Mouse (Mus musculus): ENCODE measurements at regions not wholly inside any gene's neighbourhood (a gene's known extent, or its start where the extent isn't known, plus 50 kb on each side); places are given as distances from the start of the nearest gene placed in this dataset.
A peak's percentile ranks its signal among the peaks of the same experiment; 100 is the strongest.
"Not testable (repeated sequence)": the region's sequence is repeated elsewhere in the genome, so short reads cannot be mapped to it uniquely, and the experiment has no call there.

- WGBS, result 82% methylated on average over 6 of the region's 6 CpGs
- no peak overlapping the region for H3K9ac ChIP-seq
- no peak for ATAC-seq (replicated peaks; ENCODE audit: low FRiP score)
These were observed 101.7 kb upstream of the Ipo5 start for GRCm38 (mm10) chr14:120809321-120809720.

GRCm38 (mm10) chr14:120813938-120814337 lies 97.1 kb upstream of the Ipo5 start:
- 84% methylated on average over 9 of the region's 9 CpGs for WGBS

More at GRCm38 (mm10) chr14:120809321-120809720, 101.7 kb upstream of the Ipo5 start:
- no peak overlapping the region for H3K4me3 ChIP-seq (replicated peaks)
- H3K4me2 ChIP-seq, result no peak overlapping the region
- H3K4me1 ChIP-seq, result peaks cover 8% of the 10 kb centered on the region
- H3K27ac ChIP-seq, result no peak overlapping the region
- no peaks in the 10 kb centered on the region for H3K9me3 ChIP-seq (replicated peaks)
- no peaks in the 10 kb centered on the region for H3K27me3 ChIP-seq
- H3K36me3 ChIP-seq, result no peaks in the 10 kb centered on the region

GRCm38 (mm10) chr14:120815126-120815525 lies 95.9 kb upstream of the Ipo5 start:
- ATAC-seq (replicated peaks; ENCODE audit: low FRiP score); H3K9me3 ChIP-seq (replicated peaks); H3K27me3 ChIP-seq; H3K9ac ChIP-seq; H3K4me1 ChIP-seq; H3K36me3 ChIP-seq; H3K4me2 ChIP-seq; H3K27ac ChIP-seq; H3K4me3 ChIP-seq (replicated peaks): not testable (repeated sequence)
- 80% methylated on average over 3 of the region's 3 CpGs for WGBS

More at GRCm38 (mm10) chr14:120813938-120814337, 97.1 kb upstream of the Ipo5 start:
- Histone ChIP-seq H3K36me3 (no peaks in the 10 kb centered on the region), H3K27me3 (no peaks in the 10 kb centered on the region), H3K9me3 (replicated peaks) (no peaks in the 10 kb centered on the region), H3K9ac (no peak overlapping the region), H3K4me1 (no peaks in the 10 kb centered on the region), H3K27ac (no peak overlapping the region), H3K4me3 (replicated peaks) (no peak overlapping the region), H3K4me2 (no peak overlapping the region)
- ATAC-seq (replicated peaks; ENCODE audit: low FRiP score), result no peak

GRCm38 (mm10) chr14:120816529-120816928 lies 94.5 kb upstream of the Ipo5 start:
- no peaks in the 10 kb centered on the region for H3K36me3 ChIP-seq
- 89% methylated on average over 2 of the region's 2 CpGs for WGBS
- no peak overlapping the region for H3K27ac ChIP-seq

GRCm38 (mm10) chr14:120826187-120826586 lies 84.8 kb upstream of the Ipo5 start:
- no peaks in the 10 kb centered on the region for H3K36me3 ChIP-seq
- no peaks in the 10 kb centered on the region for H3K9me3 ChIP-seq (replicated peaks)
- 82% methylated on average over 4 of the region's 4 CpGs for WGBS
- H3K4me2 ChIP-seq, result no peak overlapping the region
- H3K4me3 ChIP-seq (replicated peaks), result no peak overlapping the region
- ATAC-seq (replicated peaks; ENCODE audit: low FRiP score), result no peak
- H3K27ac ChIP-seq, result no peak overlapping the region
- H3K4me1 ChIP-seq, result 0 out of 2 replicates have a peak, but pooled peaks cover 3% of the 10 kb centered on the region
- no peaks in the 10 kb centered on the region for H3K27me3 ChIP-seq
- H3K9ac ChIP-seq, result no peak overlapping the region

More at GRCm38 (mm10) chr14:120816529-120816928, 94.5 kb upstream of the Ipo5 start:
- no peaks in the 10 kb centered on the region for H3K27me3 ChIP-seq
- H3K4me1 ChIP-seq, result no peaks in the 10 kb centered on the region
- no peak overlapping the region for H3K4me2 ChIP-seq
- H3K4me3 ChIP-seq (replicated peaks), result no peak overlapping the region
- no peak overlapping the region for H3K9ac ChIP-seq
- no peaks in the 10 kb centered on the region for H3K9me3 ChIP-seq (replicated peaks)
- no peak for ATAC-seq (replicated peaks; ENCODE audit: low FRiP score)

GRCm38 (mm10) chr14:120830389-120830835 lies 80.6 kb upstream of the Ipo5 start:
- not testable (repeated sequence) for H3K27ac ChIP-seq
- WGBS, result 37% methylated on average over 20 of the region's 20 CpGs
- ATAC-seq (replicated peaks; ENCODE audit: low FRiP score), result 0 out of 2 replicates have a peak, but pooled peaks have one; percentile 14

GRCm38 (mm10) chr14:120831397-120831796 lies 79.6 kb upstream of the Ipo5 start:
- no peaks in the 10 kb centered on the region for H3K36me3 ChIP-seq
- H3K27ac ChIP-seq, result peak overlapping the region; percentile 96; the same call in 1 of the 2 replicates
- H3K9ac ChIP-seq, result no peak overlapping the region
- 56% methylated on average over 5 of the region's 5 CpGs for WGBS
- H3K4me2 ChIP-seq, result peak overlapping the region; percentile 59; the same call in 1 of the 2 replicates
- H3K9me3 ChIP-seq (replicated peaks), result no peaks in the 10 kb centered on the region
- no peak overlapping the region for H3K4me3 ChIP-seq (replicated peaks)
- no peaks in the 10 kb centered on the region for H3K27me3 ChIP-seq
- peaks cover 22% of the 10 kb centered on the region for H3K4me1 ChIP-seq
- no peak for ATAC-seq (replicated peaks; ENCODE audit: low FRiP score)

More at GRCm38 (mm10) chr14:120830389-120830835, 80.6 kb upstream of the Ipo5 start:
- not testable (repeated sequence) for H3K27me3 ChIP-seq; H3K4me2 ChIP-seq; H3K9me3 ChIP-seq (replicated peaks); H3K4me3 ChIP-seq (replicated peaks); H3K36me3 ChIP-seq; H3K9ac ChIP-seq
- H3K4me1 ChIP-seq, result peaks cover 22% of the 10 kb centered on the region

GRCm38 (mm10) chr14:120831847-120832613 lies 79.0 kb upstream of the Ipo5 start:
- Histone ChIP-seq H3K27me3 (no peaks in the 10 kb centered on the region), H3K4me3 (replicated peaks) (peak overlapping the region; percentile 38), H3K9ac (peak overlapping the region; percentile 29; the same call in 1 of the 2 replicates), H3K36me3 (no peaks in the 10 kb centered on the region), H3K4me2 (peak overlapping the region; percentile 59), H3K4me1 (peaks cover 22% of the 10 kb centered on the region), H3K9me3 (replicated peaks) (no peaks in the 10 kb centered on the region), H3K27ac (peak overlapping the region; percentile 96)
- peak; percentile 91 for ATAC-seq (replicated peaks; ENCODE audit: low FRiP score)
- WGBS, result 4% methylated on average over 23 of the region's 23 CpGs

GRCm38 (mm10) chr14:120834821-120835220 lies 76.2 kb upstream of the Ipo5 start:
- Histone ChIP-seq H3K27ac (no peak overlapping the region), H3K4me3 (replicated peaks) (no peak overlapping the region), H3K27me3 (no peaks in the 10 kb centered on the region), H3K4me1 (peaks cover 22% of the 10 kb centered on the region), H3K36me3 (no peaks in the 10 kb centered on the region), H3K9me3 (replicated peaks) (no peaks in the 10 kb centered on the region), H3K4me2 (no peak overlapping the region), H3K9ac (no peak overlapping the region)
- no peak for ATAC-seq (replicated peaks; ENCODE audit: low FRiP score)
- 83% methylated on average over 4 of the region's 4 CpGs for WGBS

GRCm38 (mm10) chr14:120835758-120836157 lies 75.3 kb upstream of the Ipo5 start:
- WGBS, result 67% methylated on average over 5 of the region's 5 CpGs
- no peaks in the 10 kb centered on the region for H3K36me3 ChIP-seq
- ATAC-seq (replicated peaks; ENCODE audit: low FRiP score), result no peak
- H3K9ac ChIP-seq, result no peak overlapping the region
- H3K9me3 ChIP-seq (replicated peaks), result no peaks in the 10 kb centered on the region
- no peak overlapping the region for H3K4me3 ChIP-seq (replicated peaks)
- no peak overlapping the region for H3K4me2 ChIP-seq
- no peak overlapping the region for H3K27ac ChIP-seq
- peaks cover 20% of the 10 kb centered on the region for H3K4me1 ChIP-seq
- H3K27me3 ChIP-seq, result no peaks in the 10 kb centered on the region

GRCm38 (mm10) chr14:120836535-120837316 lies 74.3 kb upstream of the Ipo5 start:
- H3K36me3 ChIP-seq, result no peaks in the 10 kb centered on the region
- H3K9me3 ChIP-seq (replicated peaks), result no peaks in the 10 kb centered on the region
- H3K27me3 ChIP-seq, result no peaks in the 10 kb centered on the region
- WGBS, result 89% methylated on average over 12 of the region's 12 CpGs
- no peak for ATAC-seq (replicated peaks; ENCODE audit: low FRiP score)
- peaks cover 13% of the 10 kb centered on the region for H3K4me1 ChIP-seq
- H3K27ac ChIP-seq, result no peak overlapping the region
- no peak overlapping the region for H3K4me3 ChIP-seq (replicated peaks)
- H3K4me2 ChIP-seq, result no peak overlapping the region
- no peak overlapping the region for H3K9ac ChIP-seq

- H3K4me3 ChIP-seq (replicated peaks), result no peak overlapping the region
- no peak overlapping the region for H3K9ac ChIP-seq
- ATAC-seq (replicated peaks; ENCODE audit: low FRiP score), result no peak
- no peak overlapping the region for H3K27ac ChIP-seq
- no peaks in the 10 kb centered on the region for H3K9me3 ChIP-seq (replicated peaks)
- H3K4me2 ChIP-seq, result no peak overlapping the region
- WGBS, result 79% methylated on average over 6 of the region's 6 CpGs
- no peaks in the 10 kb centered on the region for H3K36me3 ChIP-seq
- H3K4me1 ChIP-seq, result no peaks in the 10 kb centered on the region
- no peaks in the 10 kb centered on the region for H3K27me3 ChIP-seq
These were observed 70.1 kb upstream of the Ipo5 start for GRCm38 (mm10) chr14:120840900-120841299.

All from kidney, embryonic 15.5 days (tissue).